Mouse (Mus musculus) liver, embryonic 11.5 days (tissue): ENCODE data around the gene Mbd6. TPM values are rescaled to one million over a fixed set of nuclear protein-coding genes. Genes with fewer than 3 reads are reported as not detected.
A peak's percentile ranks its signal among the peaks of the same experiment; 100 is the strongest.
"Not testable (repeated sequence)": the region's sequence is repeated elsewhere in the genome, so short reads cannot be mapped to it uniquely, and the experiment has no call there.

Experiments used
- ATAC-seq: fragments of 200-750 bp; cut with Nextera tagmentation; replicated peaks from 2 replicates; pipeline ENCODE4 v1.8.0; 2017; ENCODE audit warnings: moderate number of reproducible peaks, mild to moderate bottlenecking, moderate TSS enrichment, moderate library complexity; ENCODE audit not compliant: low FRiP score
- DNase-seq: peaks from one replicate; pipeline ENCODE4 v3.0.0-alpha.2; 2017; ENCODE audit warnings: low spot score
- H3K27ac ChIP-seq: fragments of 300-500 bp; sonication (generic); 2 replicates; pipeline ENCODE4 v1.5.1; 2014; ENCODE audit warnings: mild to moderate bottlenecking, low read depth, low read length, control low read depth
- H3K27me3 ChIP-seq: fragments of 300-500 bp; sonication (generic); replicated peaks from 2 replicates; pipeline ENCODE4 v1.6.1; 2014; ENCODE audit warnings: low read length, mixed read lengths; ENCODE audit not compliant: control insufficient read depth, insufficient read depth
- H3K36me3 ChIP-seq: fragments of 300-500 bp; sonication (generic); 2 replicates; pipeline ENCODE4 v1.6.1; 2014; ENCODE audit warnings: mild to moderate bottlenecking, low read length, moderate library complexity, mixed read lengths; ENCODE audit not compliant: control insufficient read depth, insufficient read depth
- H3K4me1 ChIP-seq: fragments of 300-500 bp; sonication (generic); replicated peaks from 2 replicates; pipeline ENCODE4 v1.6.1; 2014; ENCODE audit warnings: low read length, mixed read lengths; ENCODE audit not compliant: control insufficient read depth, insufficient read depth
- H3K4me2 ChIP-seq: fragments of 300-500 bp; sonication (generic); 2 replicates; pipeline ENCODE4 v1.6.1; 2014; ENCODE audit warnings: mild to moderate bottlenecking, control low read depth, moderate library complexity
- H3K4me3 ChIP-seq: fragments of 300-500 bp; sonication (generic); 2 replicates; pipeline ENCODE4 v1.5.1; 2014; ENCODE audit warnings: low read depth, low read length, control low read depth
- H3K9ac ChIP-seq: fragments of 300-500 bp; sonication (generic); 2 replicates; pipeline ENCODE4 v1.6.1; 2014; ENCODE audit warnings: low read depth, low read length, control low read depth
- H3K9me3 ChIP-seq: fragments of 300-500 bp; sonication (generic); 2 replicates; pipeline ENCODE4 v1.6.1; 2016; ENCODE audit warnings: low read length, inconsistent platforms, mixed read lengths; ENCODE audit not compliant: control insufficient read depth
- WGBS: fragments of 180-500 bp; shearing (Covaris S2); extraction: QIAGEN DNeasy Blood & Tissue Kit; methylation state at CpG from one replicate; pipeline ENCODE4 v1.1.7; 2014; 5-methylcytosine and 5-hydroxymethylcytosine counted together
- polyA plus RNA-seq: library from polyadenylated mRNA; unstranded; fragments of >200 nt; fragmentation: Nextera tagmentation; extraction: Ambion mirVana; gene quantifications from 2 replicates; pipeline ENCODE4 v1.2.1, GENCODE M21; 2014

Mbd6 gene
- polyA plus RNA-seq, 1 experiment from 2014 or later, result 19.0 TPM

GRCm38 (mm10) chr10:127319969-127320368 lies 31.2 kb upstream of the Mbd6 start:
- no peaks in the 10 kb centered on the region for H3K36me3 ChIP-seq
- H3K4me1 ChIP-seq, result peaks cover 24% of the 10 kb centered on the region
- 76% methylated on average over 7 of the region's 7 CpGs for WGBS
- DNase-seq, result no peak
- no peak overlapping the region for H3K9ac ChIP-seq
- no peak overlapping the region for H3K4me3 ChIP-seq
- no peaks in the 10 kb centered on the region for H3K27me3 ChIP-seq
- H3K27ac ChIP-seq, result no peak overlapping the region
- no peak overlapping the region for H3K4me2 ChIP-seq
- no peak for ATAC-seq
- H3K9me3 ChIP-seq, result no peaks in the 10 kb centered on the region

DNA sequence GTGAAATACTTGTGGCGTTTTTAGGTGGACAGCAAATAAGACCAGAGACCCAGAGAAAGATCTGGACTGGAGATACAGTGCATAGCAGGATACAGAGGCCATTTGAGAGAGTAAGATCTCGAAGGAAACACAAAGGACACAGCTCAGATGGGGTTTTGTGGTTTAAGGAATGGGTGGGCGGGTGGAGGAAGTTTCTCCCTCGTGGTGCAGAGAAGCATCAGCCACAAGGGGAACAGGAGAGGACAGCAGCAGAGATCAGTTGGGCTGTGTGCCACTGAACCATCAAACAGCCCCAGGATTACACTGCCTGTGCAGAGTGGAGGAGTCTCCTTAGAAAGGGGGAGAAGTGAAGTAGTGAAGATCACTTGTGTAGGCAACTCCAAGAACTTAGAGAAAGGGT lies 29.2 kb upstream of the Mbd6 start:
- no peak overlapping the region for H3K4me3 ChIP-seq
- H3K9ac ChIP-seq, result no peak overlapping the region
- no peaks in the 10 kb centered on the region for H3K9me3 ChIP-seq
- no peak for DNase-seq
- ATAC-seq, result no peak
- H3K4me2 ChIP-seq, result no peak overlapping the region
- no peaks in the 10 kb centered on the region for H3K36me3 ChIP-seq
- peak overlapping the region; percentile 35 for H3K27ac ChIP-seq
- WGBS, result 34% methylated on average over 4 of the region's 4 CpGs
- peaks cover 9% of the 10 kb centered on the region for H3K4me1 ChIP-seq
- H3K27me3 ChIP-seq, result no peaks in the 10 kb centered on the region

DNA sequence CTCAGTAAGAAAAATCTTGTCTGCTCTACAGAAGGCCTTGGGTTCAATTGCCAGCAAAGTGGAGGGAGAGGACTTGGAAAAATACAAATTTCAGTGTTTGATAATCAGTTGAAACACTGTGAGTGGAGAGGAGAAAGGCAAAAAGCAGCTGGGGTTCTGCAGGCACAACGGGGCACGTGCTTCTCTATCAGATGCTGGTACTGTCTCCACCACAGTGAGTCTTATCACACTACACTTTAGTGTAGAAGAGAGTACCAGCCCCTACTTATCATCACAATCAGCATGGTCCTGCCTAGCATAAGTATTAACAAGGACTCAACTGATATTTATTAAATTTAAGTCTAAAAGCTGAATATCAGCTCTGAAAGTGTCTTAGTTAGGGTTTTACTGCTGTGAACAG lies 28.5 kb upstream of the Mbd6 start:
- DNase-seq (no peak), ATAC-seq (peak; percentile 78)
- Histone ChIP-seq H3K9ac (no peak overlapping the region), H3K27ac (peak overlapping the region; percentile 13; the same call in 1 of the 2 replicates), H3K4me2 (no peak overlapping the region), H3K9me3 (no peaks in the 10 kb centered on the region), H3K36me3 (no peaks in the 10 kb centered on the region), H3K27me3 (no peaks in the 10 kb centered on the region), H3K4me1 (peaks cover 10% of the 10 kb centered on the region), H3K4me3 (no peak overlapping the region)
- 48% methylated on average over 2 of the region's 2 CpGs for WGBS

DNA sequence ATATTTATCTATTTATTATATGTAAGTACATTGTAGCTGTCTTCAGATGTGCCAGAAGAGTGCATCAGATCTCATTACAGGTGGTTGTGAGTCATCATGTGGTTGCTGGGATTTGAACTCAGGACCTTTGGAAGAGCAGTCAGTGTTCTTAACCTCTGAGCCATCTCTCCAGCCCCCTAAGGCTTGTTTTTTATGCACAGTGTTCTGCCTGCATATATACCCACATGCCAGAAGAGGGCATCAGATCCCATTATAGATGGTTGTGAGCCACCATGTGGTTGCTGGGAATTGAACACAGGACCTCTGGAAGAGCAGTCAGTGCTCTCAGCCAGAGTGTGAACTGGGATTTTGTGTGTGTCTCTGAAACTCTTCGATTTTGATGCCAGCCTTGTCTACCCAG lies 26.1 kb upstream of the Mbd6 start:
- H3K4me3 ChIP-seq, H3K27ac ChIP-seq, H3K4me2 ChIP-seq, H3K9me3 ChIP-seq, DNase-seq, H3K9ac ChIP-seq, H3K27me3 ChIP-seq, ATAC-seq, H3K36me3 ChIP-seq: not testable (repeated sequence)
- 81% methylated on average over 1 of the region's 1 CpGs for WGBS
- peaks cover 17% of the 10 kb centered on the region for H3K4me1 ChIP-seq

- not testable (repeated sequence) for H3K9ac ChIP-seq, H3K27ac ChIP-seq, H3K36me3 ChIP-seq, H3K4me3 ChIP-seq, H3K9me3 ChIP-seq, H3K4me2 ChIP-seq, ATAC-seq, DNase-seq, H3K27me3 ChIP-seq
- WGBS, result 87% methylated on average over 5 of the region's 5 CpGs
- peaks cover 19% of the 10 kb centered on the region for H3K4me1 ChIP-seq
These were observed 24.7 kb upstream of the Mbd6 start for GRCm38 (mm10) chr10:127313516-127313915.

GRCm38 (mm10) chr10:127312858-127313257 lies 24.0 kb upstream of the Mbd6 start:
- no peaks in the 10 kb centered on the region for H3K9me3 ChIP-seq
- peaks cover 19% of the 10 kb centered on the region for H3K4me1 ChIP-seq
- H3K4me3 ChIP-seq, result no peak overlapping the region
- H3K4me2 ChIP-seq, result peak overlapping the region; percentile 66; the same call in 1 of the 2 replicates
- no peak overlapping the region for H3K27ac ChIP-seq
- ATAC-seq (no peak), DNase-seq (no peak)
- H3K27me3 ChIP-seq, result no peaks in the 10 kb centered on the region
- peaks cover 15% of the 10 kb centered on the region for H3K36me3 ChIP-seq
- 62% methylated on average over 4 of the region's 4 CpGs for WGBS
- no peak overlapping the region for H3K9ac ChIP-seq

GRCm38 (mm10) chr10:127312356-127312676 lies 23.5 kb upstream of the Mbd6 start:
- Histone ChIP-seq H3K27ac (peak overlapping the region; percentile 82), H3K4me2 (peak overlapping the region; percentile 66), H3K4me1 (peaks cover 18% of the 10 kb centered on the region), H3K36me3 (peaks cover 21% of the 10 kb centered on the region), H3K4me3 (peak overlapping the region; percentile 80), H3K27me3 (no peaks in the 10 kb centered on the region), H3K9me3 (no peaks in the 10 kb centered on the region), H3K9ac (peak overlapping the region; percentile 90)
- ATAC-seq, result peak; percentile 66
- 4% methylated on average over 4 of the region's 4 CpGs for WGBS
- DNase-seq, result peak; percentile 80

DNA sequence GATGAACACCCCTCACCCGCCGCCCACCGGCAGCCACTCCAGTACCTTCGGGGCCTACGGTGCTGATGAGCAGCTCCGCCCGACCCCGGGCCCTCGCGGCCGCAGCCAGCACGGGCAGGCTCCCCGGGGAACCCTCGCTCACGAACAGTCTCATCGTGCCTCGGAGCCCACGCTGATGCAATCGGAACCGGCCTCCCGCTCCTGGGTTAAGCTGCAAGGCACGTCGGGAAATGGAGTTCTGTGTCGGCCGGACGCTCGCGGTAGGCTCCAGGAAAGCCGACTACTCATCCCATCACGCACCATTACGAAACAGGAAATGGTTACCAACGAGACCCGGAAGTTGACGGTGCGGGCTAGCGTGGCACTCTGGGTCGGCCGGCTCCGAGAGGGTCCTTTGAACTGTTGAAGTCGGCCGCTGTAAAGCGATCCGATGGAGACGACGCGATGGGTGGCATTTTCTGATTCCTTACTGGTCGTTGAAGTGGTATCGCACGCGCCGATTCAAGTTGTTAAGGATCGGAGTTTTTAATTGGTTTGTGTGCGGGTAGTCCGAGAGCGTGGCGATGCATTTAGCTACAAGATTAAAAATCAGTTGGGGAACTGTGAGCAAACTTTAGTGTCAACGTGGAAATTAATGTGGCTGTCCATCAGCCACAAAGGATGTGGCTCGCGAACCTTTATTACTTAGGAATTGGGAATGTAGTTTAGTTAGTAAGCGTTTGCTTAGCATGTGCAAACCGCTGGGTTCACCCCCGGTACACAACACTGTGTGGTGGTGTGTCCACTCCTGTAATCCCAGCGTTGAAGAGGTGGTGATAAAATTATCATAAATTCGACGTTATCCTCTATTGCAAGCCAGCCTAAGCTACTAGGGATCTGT lies 22.9 kb upstream of the Mbd6 start, which contains the start of gene Mars:
TSS of gene Mars (minus strand) at position 311 of the 880 bp plus-strand sequence.
- peak within 1 kb of the TSS; percentile 85 for H3K4me2 ChIP-seq
- under 1% methylated on average over 65 of the region's 65 CpGs for WGBS
- peaks cover 14% of the 10 kb centered on the region for H3K4me1 ChIP-seq
- H3K4me3 ChIP-seq, result peak within 1 kb of the TSS; percentile 80
- H3K36me3 ChIP-seq, result peaks cover 26% of the 10 kb centered on the region
- H3K9ac ChIP-seq, result peak within 1 kb of the TSS; percentile 90
- DNase-seq, result peak; percentile 89
- no peaks in the 10 kb centered on the region for H3K9me3 ChIP-seq
- peak within 1 kb of the TSS; percentile 82 for H3K27ac ChIP-seq
- peak; percentile 93 for ATAC-seq
- no peaks in the 10 kb centered on the region for H3K27me3 ChIP-seq
